Mouse (Mus musculus) spleen, embryonic (tissue): ENCODE data around the gene Sart3.

Experiments used
- CTCF ChIA-PET: fragments of 350-600 bp; sonication (Branson Sonifier 250); formaldehyde crosslinking; loops from one replicate; lab custom pipeline; 2022; lab: Charles Lee

The Sart3 gene

DNA sequence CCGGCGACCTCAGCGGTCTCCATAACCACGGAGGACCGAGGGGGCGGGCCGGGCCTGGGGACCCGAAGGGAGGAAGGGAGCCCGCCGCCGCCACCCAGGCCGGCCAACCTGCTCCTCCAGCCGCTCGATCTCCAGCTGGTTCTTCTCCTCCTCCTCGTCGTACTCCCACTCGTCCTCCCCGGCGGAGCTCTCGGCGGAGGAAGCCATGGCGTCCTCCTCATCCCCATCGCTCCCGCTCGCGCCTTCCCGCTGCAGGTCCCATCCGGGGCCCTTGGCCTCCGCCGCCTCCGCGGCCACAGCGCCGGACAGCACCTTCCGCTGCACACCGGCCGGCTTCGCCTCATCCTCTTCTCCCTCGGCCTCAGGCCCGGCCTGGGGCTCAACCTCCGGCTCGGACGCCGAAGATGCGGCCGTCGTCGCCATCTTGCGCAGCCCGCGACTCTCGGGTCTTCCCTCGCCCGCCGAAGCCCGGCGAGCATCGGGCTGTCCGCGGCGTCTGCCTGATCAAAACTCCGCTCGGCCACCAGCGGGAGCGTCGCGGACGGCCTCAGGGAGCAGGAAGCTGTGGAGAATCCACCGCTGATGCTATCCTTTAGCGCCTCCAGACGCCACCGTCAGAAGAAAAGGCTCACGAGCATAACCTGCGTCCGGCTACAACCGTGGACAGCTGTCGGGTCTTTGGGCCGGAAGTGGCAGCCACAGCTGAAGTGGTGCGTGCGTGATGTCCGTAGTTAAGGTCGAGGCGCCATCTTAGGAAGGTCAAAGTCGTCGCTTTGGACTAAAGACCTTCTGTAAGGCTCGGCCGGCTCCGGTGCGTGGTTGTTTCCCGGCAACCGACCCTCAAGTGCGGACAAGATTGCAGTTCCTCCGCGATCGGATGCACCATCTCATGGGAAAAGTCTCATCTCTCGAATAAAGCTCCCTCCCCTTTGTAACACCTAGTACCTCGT, 822 bp downstream of the Sart3 start:
- CTCF ChIA-PET = interaction anchor here (0.6 to 0.7 kb wide), 3 partner anchors 36 to 1552 kb away, joined by 3 to 10 read pairs (median 6); no protein-coding TSS in a partner anchor

DNA sequence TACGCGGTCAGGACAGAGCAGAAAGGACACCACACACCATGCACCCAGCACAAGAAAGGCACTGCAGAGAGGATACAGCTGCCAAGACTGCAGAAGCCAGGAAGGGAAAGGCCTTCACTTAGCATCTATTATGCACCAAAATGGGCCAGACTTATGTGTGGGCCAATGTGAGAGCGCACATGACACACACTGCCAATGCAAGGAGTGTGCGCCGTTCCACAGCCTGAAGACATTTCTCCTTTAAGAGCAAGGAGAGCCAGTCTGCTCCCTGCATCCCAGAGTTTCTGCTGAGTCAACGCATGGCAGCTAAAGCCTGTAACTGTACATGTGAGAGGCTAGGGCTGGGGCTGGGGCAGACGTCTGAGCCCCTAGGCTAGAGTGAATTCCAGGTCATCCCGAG, 3.5 kb downstream of the Sart3 start:
- CTCF ChIA-PET = no interaction called here

DNA sequence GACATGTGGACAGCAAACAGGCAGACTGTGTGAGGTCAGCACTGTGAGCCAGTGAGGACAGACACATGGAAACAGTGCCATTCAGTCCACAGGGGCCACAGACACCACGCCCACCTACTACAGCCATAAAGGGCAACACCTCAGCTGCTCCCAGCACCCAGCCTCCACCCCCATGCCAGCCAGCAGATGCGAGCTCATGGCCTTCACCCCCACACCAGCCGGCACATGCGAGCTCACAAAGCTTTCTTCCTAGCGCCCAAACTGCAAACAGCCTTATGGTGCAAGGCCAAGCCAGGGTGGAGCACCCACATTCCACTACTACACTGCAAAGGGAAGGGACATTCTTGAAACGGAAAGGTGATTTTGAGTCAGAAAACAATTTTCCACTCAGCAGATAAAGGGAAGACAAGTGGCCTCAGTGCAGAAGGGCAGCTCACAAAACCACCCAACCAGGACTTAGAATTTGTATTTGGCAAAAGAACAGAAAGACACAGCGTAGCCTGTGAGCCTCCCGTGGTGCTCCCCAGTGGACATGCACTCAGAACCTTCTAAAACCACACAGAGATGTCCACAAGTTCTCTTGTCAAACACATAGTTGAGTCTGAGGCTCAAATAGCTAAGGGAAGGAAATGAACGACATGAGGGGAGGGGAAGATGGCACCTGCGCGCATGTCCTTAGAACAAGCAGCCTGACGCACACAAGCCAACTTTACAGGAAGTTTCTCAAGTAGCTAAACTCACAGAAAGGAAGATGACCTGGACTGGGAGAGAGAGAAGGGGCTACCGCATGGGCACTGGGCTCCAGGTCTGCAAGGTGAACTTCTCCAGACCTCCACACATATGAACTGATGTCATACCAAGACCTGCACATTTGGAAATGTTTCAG, 6.4 kb downstream of the Sart3 start:
- CTCF ChIA-PET = no interaction called here

DNA sequence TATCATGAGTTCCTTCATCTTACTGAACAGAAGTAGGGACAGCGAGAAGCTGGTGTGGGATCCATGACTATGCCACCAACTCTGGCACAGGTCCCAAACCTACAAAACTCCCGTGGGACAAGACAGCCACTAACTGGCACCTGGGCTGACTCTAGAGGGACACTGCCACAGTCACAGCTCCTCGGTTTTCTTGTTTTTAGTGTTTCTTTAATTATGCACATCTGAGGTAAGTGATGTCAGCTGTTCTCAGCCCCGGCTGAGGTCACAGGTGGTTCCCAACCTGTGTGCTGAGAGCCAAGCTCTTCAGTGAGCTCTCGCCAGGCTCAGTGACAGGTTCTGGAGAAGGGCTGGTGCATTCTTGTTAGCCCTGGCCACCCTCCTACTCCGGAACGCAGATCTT, 7.9 kb downstream of the Sart3 start:
- CTCF ChIA-PET = no interaction called here

DNA sequence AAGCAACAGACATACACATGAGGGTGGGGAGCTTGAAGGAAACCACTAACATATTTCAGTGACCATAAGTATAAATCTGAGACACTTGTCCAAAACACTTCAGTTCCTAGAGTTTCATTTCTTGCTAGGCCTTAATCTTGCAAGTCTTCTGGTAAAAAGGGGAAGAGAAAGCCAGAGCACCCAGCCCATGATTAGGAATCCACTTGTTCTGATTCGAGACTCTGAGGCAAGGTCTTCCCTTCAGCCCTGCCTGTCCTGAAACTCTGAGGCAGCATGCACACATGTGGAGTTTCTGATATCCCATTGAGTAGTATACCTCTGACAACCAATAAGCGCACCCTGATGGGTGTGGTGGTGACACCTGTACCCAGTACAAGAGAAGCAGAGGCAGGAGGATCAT, 10.7 kb downstream of the Sart3 start:
- CTCF ChIA-PET = no interaction called here

DNA sequence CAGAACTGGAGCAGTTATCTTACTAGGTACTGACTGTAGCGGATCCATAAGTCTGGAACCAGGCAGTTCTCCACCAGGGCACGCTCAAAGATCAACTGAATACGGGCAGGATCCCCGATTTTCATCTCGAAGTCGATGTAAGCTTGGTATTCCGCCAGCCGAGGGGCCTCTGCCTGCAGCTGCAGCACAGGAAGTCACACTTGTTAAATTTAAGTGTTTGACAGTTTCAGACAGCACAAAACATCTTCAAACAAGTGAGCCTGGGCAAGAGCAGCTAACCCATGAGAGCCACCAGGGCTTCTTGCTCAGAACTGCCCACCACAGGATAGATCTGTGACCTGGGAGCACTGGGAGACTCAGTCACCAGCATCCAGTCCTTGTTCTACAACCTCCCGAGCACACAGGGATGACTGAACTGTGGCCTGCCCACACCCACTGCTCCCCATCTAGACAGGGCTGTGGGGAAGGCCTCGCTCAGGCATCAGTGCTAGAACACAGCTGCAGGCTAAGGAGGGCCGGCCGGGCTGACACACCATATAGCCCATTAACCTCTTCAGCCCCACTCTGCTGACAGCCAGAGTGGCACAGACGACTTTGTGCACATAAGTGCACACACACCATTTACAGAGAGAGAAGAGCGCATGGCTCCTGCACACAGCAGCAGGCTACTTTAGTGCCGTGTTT, 16.8 kb downstream of the Sart3 start:
- CTCF ChIA-PET = no interaction called here

DNA sequence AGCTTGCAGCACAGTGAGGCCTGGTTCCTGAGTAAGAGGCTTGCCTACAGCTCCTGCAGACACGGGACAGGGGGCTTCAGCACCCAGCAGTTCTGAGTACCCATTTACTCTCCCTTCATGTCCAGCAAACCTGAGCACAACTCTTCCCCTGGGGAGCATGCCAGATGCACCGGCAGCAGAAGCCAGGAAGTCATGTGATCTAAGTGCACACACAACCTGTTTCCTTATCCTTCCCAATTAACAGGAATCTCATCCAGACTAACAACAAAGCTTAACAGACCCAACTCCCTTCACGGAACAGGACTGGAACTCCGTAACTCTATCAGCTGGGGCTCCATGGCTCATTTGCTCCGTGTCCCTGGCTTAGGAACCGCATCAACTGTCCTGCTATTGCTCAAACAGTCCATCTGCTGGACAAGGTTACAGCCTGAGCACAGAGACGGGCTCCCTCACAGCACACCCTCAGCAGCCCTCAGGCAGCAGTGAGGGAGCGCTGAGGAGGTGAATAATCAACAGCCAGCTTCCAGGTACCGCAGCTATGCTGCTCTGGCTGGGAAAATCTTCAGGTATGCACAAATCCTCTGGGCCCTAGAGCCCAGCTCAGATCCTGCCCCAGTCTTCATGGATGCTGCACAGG, 20.7 kb downstream of the Sart3 start:
- CTCF ChIA-PET = no interaction called here

DNA sequence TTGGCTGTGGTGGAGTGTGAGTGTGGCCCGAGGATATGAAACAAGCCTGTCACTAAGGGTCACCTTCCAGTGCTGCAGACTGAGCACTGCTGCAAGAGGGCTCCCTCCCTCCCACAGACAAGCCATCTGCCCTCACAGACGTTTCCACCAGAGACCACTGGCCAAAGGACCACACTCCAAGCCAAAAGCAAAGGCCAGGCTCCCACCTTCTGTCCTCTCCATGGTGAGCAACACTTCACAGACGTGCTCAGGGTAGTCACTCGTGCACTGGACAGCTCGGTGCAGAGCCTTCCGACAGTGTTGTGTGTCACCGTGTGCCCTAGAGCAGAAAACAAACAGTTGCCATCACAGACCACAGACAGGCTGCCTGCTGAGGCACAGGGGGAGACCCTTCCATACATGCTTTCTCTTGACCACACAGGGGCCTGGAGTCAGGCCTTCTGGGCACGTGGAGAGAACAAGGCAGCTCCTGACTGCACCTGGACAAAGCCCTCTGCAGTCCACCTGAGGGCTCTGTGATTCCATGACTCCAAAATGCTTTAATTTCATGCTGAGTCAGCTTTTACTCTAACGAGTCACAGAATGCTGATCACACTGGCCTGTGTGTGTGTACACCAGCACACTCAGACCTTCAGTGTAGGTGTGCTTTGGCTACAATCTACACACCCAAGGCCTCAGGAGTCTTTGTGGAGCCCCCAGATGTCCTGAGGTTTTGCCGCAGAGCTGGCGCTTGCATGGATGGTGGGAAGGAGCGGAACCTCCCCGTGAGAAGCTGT, 23.6 kb downstream of the Sart3 start:
- CTCF ChIA-PET = no interaction called here

DNA sequence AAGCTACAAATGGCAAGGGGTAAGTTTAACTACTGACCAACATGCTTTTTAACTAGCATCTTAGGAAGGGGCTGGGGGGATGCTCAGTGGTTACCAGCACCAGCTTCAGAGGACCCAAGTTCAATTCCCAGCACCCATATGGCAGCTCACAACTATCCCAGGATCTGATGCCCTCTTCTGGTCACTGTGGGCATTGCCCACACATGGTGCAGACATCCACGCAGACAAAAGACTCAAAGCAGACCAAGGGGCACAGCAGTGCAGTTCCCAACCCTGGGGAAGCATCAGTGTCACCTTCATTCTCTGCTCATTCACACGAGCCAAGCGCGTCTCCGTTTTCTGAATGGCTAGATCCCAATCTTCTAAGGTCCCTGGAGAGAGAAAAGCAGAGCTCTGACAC, 24.7 kb downstream of the Sart3 start:
- CTCF ChIA-PET = no interaction called here

DNA sequence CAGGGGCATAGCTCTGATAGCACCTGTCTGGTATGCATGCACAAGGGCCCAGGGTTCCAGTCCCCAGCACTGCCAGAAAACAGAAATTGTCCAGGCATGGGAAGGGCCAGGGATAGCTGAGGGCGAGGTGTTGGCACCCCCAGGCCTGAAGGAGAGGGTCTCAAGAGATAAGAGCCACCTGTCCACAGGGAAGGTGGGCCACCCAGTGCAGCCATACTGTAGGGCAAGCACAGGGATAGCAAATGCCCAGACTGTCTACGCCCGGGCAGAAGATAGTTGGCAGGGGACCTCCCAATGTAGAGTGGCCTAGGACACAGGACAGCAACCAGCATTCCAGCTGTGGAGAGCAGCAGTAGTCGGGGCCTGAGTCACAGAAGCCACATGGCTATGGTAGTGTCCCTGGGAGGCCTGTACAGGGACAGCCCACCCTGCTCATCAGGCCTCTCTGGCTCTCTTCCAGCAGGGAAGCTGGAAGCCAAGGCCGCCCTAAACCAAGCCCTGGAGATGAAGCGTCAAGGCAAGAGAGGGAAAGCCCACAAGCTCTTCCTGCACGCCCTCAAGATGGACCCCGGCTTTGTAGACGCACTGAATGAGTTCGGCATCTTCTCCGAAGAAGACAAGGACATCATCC, 34.6 kb downstream of the Sart3 start:
- CTCF ChIA-PET = no interaction called here

DNA sequence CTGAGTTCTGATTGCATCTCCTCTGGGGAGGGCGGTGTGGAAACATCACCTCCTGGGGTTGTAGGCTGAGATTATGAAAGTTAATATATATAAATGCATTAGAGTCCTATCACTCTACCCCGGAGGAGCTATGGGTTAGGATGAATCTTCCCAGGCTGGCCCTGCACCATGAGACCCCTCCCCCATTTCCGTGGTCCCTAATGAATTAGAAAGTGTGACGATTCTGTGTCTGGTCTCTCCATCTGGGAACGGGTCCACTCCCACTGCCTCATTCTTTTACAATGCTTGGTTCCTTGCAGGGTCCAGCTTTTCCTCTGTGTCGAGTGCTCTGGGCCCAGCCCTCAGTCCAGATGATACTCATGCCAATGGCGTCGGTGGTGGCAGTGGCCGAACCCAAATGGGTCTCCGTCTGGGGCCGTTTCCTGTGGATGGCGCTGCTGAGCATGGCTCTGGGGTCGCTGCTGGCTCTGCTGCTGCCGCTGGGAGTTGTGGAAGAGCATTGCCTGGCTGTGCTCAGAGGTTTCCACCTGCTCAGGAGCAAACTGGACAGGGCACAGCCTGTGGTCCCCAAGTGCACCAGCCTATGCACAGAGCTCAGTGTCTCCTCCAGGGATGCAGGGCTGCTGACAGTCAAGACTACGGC, 35.7 kb downstream of the Sart3 start:
- CTCF ChIA-PET = interaction anchor here (1.4 kb wide), 1 partner anchor 48 kb away, joined by 3 read pairs; no protein-coding TSS in a partner anchor

DNA sequence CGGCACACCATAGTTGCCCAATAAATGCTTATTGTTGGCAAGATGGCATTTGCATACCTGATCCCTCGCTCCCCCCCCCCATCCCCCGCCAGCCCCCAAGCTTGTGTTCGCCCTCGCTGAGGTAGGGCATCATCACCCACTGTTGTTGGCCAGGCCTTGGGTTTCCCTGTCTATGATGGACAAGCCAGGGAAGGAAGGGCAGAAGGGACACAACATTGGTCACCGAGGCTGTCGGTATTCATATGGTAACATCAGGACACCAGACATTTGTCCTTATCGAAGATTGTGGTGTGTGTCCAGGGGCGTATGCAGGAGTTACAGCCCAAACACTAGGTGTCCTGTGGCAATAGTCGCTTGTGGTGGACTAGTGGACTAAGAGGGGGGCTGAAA, 36.2 kb downstream of the Sart3 start:
- CTCF ChIA-PET = interaction anchor here (0.6 to 1.4 kb wide), 2 partner anchors 36 to 48 kb away, joined by 3 to 6 read pairs; no protein-coding TSS in a partner anchor

DNA sequence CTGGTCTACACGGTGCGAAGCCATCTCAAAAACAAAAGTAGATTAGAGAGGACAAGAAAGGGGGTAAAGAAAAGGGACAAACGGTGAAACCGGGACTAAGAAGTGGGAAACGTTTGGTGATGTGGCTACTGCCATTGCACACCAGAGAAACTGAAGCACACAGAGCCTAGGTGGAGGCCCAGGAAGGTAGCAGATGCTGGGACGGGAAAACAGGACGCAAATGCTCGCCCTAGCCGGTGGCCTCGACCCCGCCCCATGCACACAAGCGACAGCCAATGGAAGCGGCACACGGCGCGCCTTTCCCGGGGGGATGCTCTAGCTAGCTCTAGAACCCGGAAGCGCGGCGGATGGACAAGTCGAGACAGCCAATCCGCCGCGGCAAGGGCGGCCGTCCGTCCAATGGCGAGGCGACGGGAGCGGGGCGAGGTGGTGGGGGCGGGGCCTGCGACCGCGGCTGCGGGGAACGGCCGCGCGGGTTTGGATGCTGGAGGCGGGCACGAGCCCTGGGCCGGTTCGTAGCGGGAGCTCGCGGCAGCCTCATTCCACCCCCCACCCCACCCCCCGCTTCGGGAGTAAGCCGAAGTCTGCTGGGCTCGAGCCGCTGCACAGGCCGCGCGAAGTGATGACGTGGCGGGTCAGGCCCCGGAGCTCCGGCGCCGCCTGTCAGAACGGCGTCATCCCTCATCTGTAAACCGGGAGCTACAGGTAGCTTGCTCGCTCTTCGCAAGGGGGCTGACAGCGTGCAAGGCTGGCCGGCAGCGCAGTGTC, 36.8 kb downstream of the Sart3 start, which contains the start of gene Ficd:
Gene Ficd (plus strand): TSS at position 459 of the 768 bp plus-strand sequence.
- CTCF ChIA-PET = interaction anchor here (0.6 to 1.4 kb wide), 3 partner anchors 36 to 314 kb away, joined by 3 to 6 read pairs (median 5); no protein-coding TSS in a partner anchor

DNA sequence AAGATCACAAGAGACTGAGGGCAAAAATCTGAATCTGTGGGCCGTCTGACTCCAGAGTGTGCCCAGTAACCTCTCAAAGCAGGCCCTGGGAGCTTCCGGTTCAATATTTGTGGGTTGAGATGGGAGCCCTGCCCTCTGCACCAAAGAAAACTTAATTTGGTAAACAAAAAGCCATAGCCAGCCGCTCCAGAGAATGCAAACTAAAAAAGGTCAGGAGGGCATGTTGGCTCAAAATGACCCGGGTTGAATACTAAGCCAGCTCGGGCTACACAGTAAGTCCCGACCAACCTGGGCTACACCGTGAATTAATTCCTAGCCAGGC, 37.3 kb downstream of the Sart3 start:
- CTCF ChIA-PET = interaction anchor here (0.6 kb wide), 1 partner anchor 314 kb away, joined by 5 read pairs; no protein-coding TSS in a partner anchor

DNA sequence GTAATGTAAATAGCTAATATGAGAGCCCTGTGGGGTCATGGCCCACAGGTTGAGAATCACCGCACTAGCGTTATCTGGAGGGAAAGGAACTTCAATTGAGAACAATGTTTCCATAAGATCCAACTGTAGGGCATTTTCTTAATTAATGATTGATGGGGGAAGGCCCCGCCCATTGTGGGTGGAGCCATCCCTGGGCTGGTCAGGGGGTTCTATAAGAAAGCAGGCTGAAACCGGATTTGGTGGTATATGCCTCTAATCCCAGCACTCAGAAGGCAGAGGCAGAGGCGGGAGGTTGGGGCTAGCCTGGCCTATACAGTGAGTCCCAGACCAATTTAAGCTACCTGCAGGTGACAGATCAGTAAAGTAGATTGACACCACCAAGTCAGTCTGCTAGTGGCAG, 37.9 kb downstream of the Sart3 start:
- CTCF ChIA-PET = interaction anchor here (0.7 kb wide), 1 partner anchor 98 kb away, joined by 6 read pairs; no protein-coding TSS in a partner anchor

DNA sequence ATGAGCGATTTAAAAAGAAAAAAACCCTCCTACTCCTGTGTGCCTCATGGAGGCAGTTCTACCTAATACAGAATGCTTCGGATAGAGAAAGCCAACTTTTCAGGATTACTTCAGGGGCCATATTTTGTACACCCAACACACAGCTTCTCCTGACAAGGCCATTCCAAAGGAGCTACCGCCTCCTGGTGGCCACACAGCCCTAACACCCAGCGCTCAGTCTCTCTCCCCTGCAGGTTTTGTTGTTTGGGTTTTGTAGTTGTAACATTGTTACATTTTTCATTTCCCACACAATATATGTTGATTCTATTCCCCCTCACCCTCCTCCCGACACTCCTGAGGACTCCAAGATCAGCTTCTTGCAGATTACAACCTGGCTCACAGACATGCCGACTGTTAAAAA, 40.1 kb downstream of the Sart3 start:
- CTCF ChIA-PET = interaction anchor here (0.5 to 0.7 kb wide), 2 partner anchors 333 to 358 kb away, joined by 3 read pairs; no protein-coding TSS in a partner anchor

DNA sequence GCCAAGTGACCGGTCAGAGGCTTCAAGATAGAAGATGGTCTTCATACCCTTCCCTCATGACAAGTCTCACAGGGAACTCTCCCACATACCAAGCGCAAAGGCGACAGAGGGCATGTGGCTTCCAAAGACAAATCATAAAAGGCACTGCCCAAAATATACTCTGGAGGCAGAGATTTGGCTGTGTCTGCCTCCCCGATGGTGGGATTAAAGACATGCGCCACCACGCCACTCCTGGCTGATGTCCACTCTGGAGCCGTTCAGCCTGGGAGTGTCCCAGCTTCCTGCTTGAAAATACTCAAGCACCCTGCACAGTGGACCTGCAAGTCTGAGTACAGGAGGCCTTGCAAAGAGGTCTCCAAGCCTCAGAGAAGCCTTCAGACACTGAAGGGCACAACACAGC, 41.1 kb downstream of the Sart3 start:
- CTCF ChIA-PET = interaction anchor here (0.7 kb wide), 1 partner anchor 55 kb away, joined by 3 read pairs; no protein-coding TSS in a partner anchor

DNA sequence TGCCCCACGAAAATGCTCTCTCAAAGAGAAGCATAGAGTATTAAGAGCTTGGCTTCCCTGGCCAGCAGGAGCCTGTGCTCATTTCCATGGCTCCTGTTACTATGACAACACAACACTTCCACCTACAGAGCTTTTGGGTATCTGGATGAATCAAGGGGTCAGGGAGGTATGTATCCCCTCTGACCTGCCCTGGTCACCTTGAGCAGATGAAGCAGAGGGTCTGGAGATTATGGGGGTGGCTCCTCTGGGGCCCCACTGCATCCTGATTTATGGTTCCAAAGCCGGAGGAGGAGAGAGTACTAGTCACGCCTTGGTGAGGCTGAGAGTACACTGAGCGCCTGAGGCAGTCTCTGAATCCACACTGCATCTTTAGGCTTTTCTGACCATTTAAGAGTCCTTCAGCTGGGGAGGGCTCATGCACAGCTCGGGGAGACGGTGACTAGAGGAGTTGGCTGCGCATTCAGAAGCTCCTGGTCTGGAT, 41.6 kb downstream of the Sart3 start:
- CTCF ChIA-PET = no interaction called here
